Mouse (Mus musculus) megakaryocyte-erythroid progenitor cell, adult 5 weeks (primary cell): ENCODE data around the gene Vmn1r47. TPM values are rescaled to one million over a fixed set of nuclear protein-coding genes. Genes with fewer than 3 reads are reported as not detected.

Experiments
- polyA plus RNA-seq: library from polyadenylated mRNA; stranded (reverse); fragments of >175 nt; gene quantifications from 2 replicates; pipeline ENCODE4 v1.2.3, GENCODE M21; 2012

Vmn1r47 gene
- polyA plus RNA-seq, result not detected in 2 replicates

GRCm38 (mm10) chr6:90015847-90016246 lies at the start of gene Vmn1r47:
TSS of gene Vmn1r47 (plus strand) at chr6:90016147.

GRCm38 (mm10) chr6:89969013-89969412 lies 46.9 kb upstream of the Vmn1r47 start, which contains the start of gene Vmn1r46:
TSS of gene Vmn1r46 (plus strand) at chr6:89969313.

GRCm38 (mm10) chr6:90036741-90037140 lies 20.8 kb downstream of the Vmn1r47 start, which contains the start of gene Vmn1r48:
TSS of gene Vmn1r48 (minus strand) at chr6:90036841.

Other genes starting within 250 kb of the Vmn1r47 start
- gene Vmn1r42, start 139.7 kb upstream of the Vmn1r47 start, polyA plus RNA-seq, result not detected in 2 replicates
- not detected in 2 replicates for gene Vmn1r43, start 139.7 kb upstream of the Vmn1r47 start, polyA plus RNA-seq
- not detected in 2 replicates for gene Vmn1r44, start 132.5 kb upstream of the Vmn1r47 start, polyA plus RNA-seq
- not detected in 2 replicates for gene Vmn1r45, start 75.5 kb upstream of the Vmn1r47 start, polyA plus RNA-seq
- not detected in 2 replicates for gene Vmn1r46, start 46.8 kb upstream of the Vmn1r47 start, polyA plus RNA-seq
- gene Vmn1r48, start 20.7 kb downstream of the Vmn1r47 start, polyA plus RNA-seq, result not detected in 2 replicates
- gene Vmn1r49, start 62.4 kb downstream of the Vmn1r47 start, polyA plus RNA-seq, result not detected in 2 replicates
- gene Vmn1r50, start 85.3 kb downstream of the Vmn1r47 start, polyA plus RNA-seq, result not detected in 2 replicates
- gene Vmn1r51, start 106.4 kb downstream of the Vmn1r47 start, polyA plus RNA-seq, result not detected in 2 replicates
- gene Vmn1r52, start 158.7 kb downstream of the Vmn1r47 start, polyA plus RNA-seq, result not detected in 2 replicates
- gene V1ra8, start 186.6 kb downstream of the Vmn1r47 start, polyA plus RNA-seq, result not detected in 2 replicates
- gene Vmn1r53, start 208.3 kb downstream of the Vmn1r47 start, polyA plus RNA-seq, result not detected in 2 replicates
- gene Vmn1r54, start 230.2 kb downstream of the Vmn1r47 start, polyA plus RNA-seq, result not detected in 2 replicates